Mouse (Mus musculus): ENCODE data around the gene Qdpr. TPM values are rescaled to one million over a fixed set of nuclear protein-coding genes. Genes with fewer than 3 reads are reported as not detected.

Qdpr gene
- polyA plus RNA-seq, 1 experiment from 2014 or later, result 104 TPM

DNA sequence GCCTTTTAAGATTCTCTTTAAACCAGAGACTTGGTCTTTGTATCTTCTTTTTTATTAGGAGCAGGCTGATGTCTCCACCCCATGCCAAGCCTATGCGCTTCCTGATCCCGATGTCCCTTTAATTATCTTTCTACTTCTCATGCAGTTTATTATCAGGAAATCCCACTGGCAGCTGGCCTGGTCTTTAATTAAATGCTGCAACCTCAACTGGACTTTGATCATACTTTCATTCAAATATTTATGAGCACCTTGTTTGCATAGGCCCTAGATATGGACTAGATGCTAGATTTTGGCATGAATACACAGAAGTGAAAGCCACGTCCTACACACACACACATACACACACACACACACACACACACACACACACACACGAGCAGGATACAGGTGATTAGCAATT is 41.7 kb upstream of the Qdpr start:
- no peak overlapping the region for H3K9ac ChIP-seq (replicated peaks; ENCODE audit: low read depth, low read length)
- 71% methylated on average over 4 of the region's 4 CpGs for WGBS
- no peak overlapping the region for H3K4me3 ChIP-seq (ENCODE audit: low read depth, low read length)
- no peaks in the 10 kb centered on the region for H3K9me3 ChIP-seq (ENCODE audit: control insufficient read depth, low read length)
- H3K4me1 ChIP-seq (ENCODE audit: control insufficient read depth, insufficient read depth, low read length), result 0 out of 2 replicates have a peak, but pooled peaks cover 8% of the 10 kb centered on the region
- H3K27me3 ChIP-seq (ENCODE audit: control insufficient read depth, insufficient read depth, low read length), result no peaks in the 10 kb centered on the region
- no peak overlapping the region for H3K4me2 ChIP-seq (ENCODE audit: low read depth, low read length)
- ATAC-seq (ENCODE audit: low read depth), result no peak
- no peak overlapping the region for H3K27ac ChIP-seq (ENCODE audit: low read depth, low read length)
- H3K36me3 ChIP-seq (ENCODE audit: control insufficient read depth, insufficient read depth, low read length), result no peaks in the 10 kb centered on the region

DNA sequence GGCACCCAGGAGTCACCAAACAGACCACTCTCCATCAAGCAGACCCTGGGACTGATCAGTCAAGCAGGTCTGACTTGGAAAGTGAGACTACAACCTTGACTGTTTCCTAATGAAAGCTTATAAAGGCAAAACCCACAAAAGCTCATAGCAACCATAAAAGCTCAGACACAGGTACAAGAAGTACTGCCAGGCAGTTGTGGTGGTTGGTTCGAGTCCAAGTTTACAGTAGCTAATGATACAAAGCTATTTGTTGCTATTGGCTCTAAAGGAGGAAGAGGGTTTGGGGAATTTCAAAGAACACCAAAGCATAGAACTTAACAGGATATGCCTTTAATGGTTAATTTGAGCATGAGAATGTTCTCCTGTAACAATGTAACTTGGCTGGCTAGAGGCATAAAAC is 33.6 kb upstream of the Qdpr start:
- Histone ChIP-seq H3K4me3 (ENCODE audit: low read depth, low read length) (no peak overlapping the region), H3K9ac (replicated peaks; ENCODE audit: low read depth, low read length) (no peak overlapping the region), H3K27ac (ENCODE audit: low read depth, low read length) (no peak overlapping the region), H3K27me3 (ENCODE audit: control insufficient read depth, insufficient read depth, low read length) (no peaks in the 10 kb centered on the region), H3K4me1 (ENCODE audit: control insufficient read depth, insufficient read depth, low read length) (no peaks in the 10 kb centered on the region), H3K4me2 (ENCODE audit: low read depth, low read length) (no peak overlapping the region), H3K36me3 (ENCODE audit: control insufficient read depth, insufficient read depth, low read length) (no peaks in the 10 kb centered on the region), H3K9me3 (ENCODE audit: control insufficient read depth, low read length) (no peaks in the 10 kb centered on the region)
- ATAC-seq (ENCODE audit: low read depth), result no peak
- 93% methylated on average over 1 of the region's 1 CpGs for WGBS

- Histone ChIP-seq H3K36me3 (ENCODE audit: control insufficient read depth, insufficient read depth, low read length) (no peaks in the 10 kb centered on the region), H3K4me3 (ENCODE audit: low read depth, low read length) (no peak overlapping the region), H3K9me3 (ENCODE audit: control insufficient read depth, low read length) (no peaks in the 10 kb centered on the region), H3K27ac (ENCODE audit: low read depth, low read length) (no peak overlapping the region), H3K4me2 (ENCODE audit: low read depth, low read length) (no peak overlapping the region), H3K9ac (replicated peaks; ENCODE audit: low read depth, low read length) (no peak overlapping the region), H3K4me1 (ENCODE audit: control insufficient read depth, insufficient read depth, low read length) (no peaks in the 10 kb centered on the region), H3K27me3 (ENCODE audit: control insufficient read depth, insufficient read depth, low read length) (no peaks in the 10 kb centered on the region)
- WGBS, result 92% methylated on average over 3 of the region's 3 CpGs
- no peak for ATAC-seq (ENCODE audit: low read depth)
Observed at GRCm38 (mm10) chr5:45482607-45483006, 32.6 kb upstream of the Qdpr start.

DNA sequence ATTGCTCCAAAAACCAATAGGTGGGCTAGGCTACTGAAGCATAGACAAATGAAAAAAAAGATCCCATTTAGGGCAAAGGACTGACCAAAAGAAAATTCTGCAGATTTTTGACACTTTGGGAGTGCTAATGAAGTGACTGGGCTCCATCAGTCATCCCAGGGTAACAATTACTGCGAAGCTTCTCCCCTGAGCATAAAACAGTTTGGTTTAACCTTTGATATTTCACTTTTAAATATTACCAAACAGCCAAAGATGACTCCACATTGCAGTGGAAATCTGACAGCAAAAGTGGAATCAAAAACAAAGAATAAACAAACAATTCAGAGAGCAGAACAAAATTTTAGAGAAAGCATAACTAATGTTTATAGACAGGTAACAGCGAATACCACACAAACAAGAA is 31.1 kb upstream of the Qdpr start:
- no peaks in the 10 kb centered on the region for H3K4me1 ChIP-seq (ENCODE audit: control insufficient read depth, insufficient read depth, low read length)
- H3K4me3 ChIP-seq (ENCODE audit: low read depth, low read length), result no peak overlapping the region
- H3K9ac ChIP-seq (replicated peaks; ENCODE audit: low read depth, low read length), result no peak overlapping the region
- H3K36me3 ChIP-seq (ENCODE audit: control insufficient read depth, insufficient read depth, low read length), result no peaks in the 10 kb centered on the region
- no peak overlapping the region for H3K27ac ChIP-seq (ENCODE audit: low read depth, low read length)
- WGBS, result 88% methylated on average over 2 of the region's 2 CpGs
- no peak overlapping the region for H3K4me2 ChIP-seq (ENCODE audit: low read depth, low read length)
- no peak for ATAC-seq (ENCODE audit: low read depth)
- no peaks in the 10 kb centered on the region for H3K9me3 ChIP-seq (ENCODE audit: control insufficient read depth, low read length)
- no peaks in the 10 kb centered on the region for H3K27me3 ChIP-seq (ENCODE audit: control insufficient read depth, insufficient read depth, low read length)

DNA sequence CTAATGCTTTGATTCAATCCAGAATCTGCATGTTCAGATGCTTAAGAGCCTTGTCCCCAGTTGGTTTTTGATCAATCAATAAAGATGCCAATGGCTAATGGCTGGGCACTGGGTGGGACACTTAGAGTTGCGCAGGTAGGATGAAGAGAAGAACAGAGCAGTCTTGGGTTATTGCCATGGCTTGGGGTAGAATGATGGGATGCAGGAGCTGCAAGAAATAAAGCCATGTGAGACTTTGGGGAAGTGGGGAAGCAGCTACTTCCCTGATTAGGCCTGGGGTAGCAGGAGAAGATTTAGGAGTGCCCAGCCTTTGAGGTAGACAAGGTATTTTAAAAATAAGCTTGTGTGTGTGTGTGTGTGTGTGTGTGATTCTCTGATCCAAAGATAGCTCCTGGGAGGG is 30.0 kb upstream of the Qdpr start:
- no peak overlapping the region for H3K27ac ChIP-seq (ENCODE audit: low read depth, low read length)
- 93% methylated on average over 1 of the region's 1 CpGs for WGBS

DNA sequence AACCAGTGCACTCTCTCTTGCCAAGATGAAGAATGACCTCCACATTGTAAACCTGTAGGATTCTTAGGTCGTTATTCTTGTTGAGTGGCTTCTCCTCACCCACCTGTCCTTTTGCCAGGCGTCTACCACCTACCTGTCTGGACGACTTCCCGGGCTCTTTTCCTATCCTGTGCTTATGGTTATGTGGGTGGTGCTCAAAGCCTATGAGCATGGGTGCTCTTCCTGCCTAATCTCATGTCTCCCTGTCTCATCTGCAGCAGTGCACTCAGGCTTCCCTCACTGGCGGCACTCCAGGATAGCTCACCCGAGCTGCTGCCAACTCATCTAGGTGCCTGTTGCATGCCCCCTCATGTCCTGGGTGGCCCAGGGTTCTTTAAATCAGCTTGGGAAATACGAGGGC is 27.6 kb upstream of the Qdpr start:
- H3K36me3 ChIP-seq (ENCODE audit: control insufficient read depth, insufficient read depth, low read length), result no peaks in the 10 kb centered on the region
- WGBS, result 83% methylated on average over 7 of the region's 7 CpGs
- H3K9ac ChIP-seq (replicated peaks; ENCODE audit: low read depth, low read length), result no peak overlapping the region
- no peak overlapping the region for H3K4me3 ChIP-seq (ENCODE audit: low read depth, low read length)
- no peak overlapping the region for H3K4me2 ChIP-seq (ENCODE audit: low read depth, low read length)
- H3K9me3 ChIP-seq (ENCODE audit: control insufficient read depth, low read length), result no peaks in the 10 kb centered on the region
- no peak for ATAC-seq (ENCODE audit: low read depth)
- H3K27me3 ChIP-seq (ENCODE audit: control insufficient read depth, insufficient read depth, low read length), result no peaks in the 10 kb centered on the region
- no peaks in the 10 kb centered on the region for H3K4me1 ChIP-seq (ENCODE audit: control insufficient read depth, insufficient read depth, low read length)
- no peak overlapping the region for H3K27ac ChIP-seq (ENCODE audit: low read depth, low read length)

More for the DNA sequence above, 30.0 kb upstream of the Qdpr start:
- H3K4me2 ChIP-seq (ENCODE audit: low read depth, low read length), result no peak overlapping the region
- H3K9me3 ChIP-seq (ENCODE audit: control insufficient read depth, low read length), result no peaks in the 10 kb centered on the region
- no peaks in the 10 kb centered on the region for H3K36me3 ChIP-seq (ENCODE audit: control insufficient read depth, insufficient read depth, low read length)
- H3K27me3 ChIP-seq (ENCODE audit: control insufficient read depth, insufficient read depth, low read length), result no peaks in the 10 kb centered on the region
- no peak overlapping the region for H3K9ac ChIP-seq (replicated peaks; ENCODE audit: low read depth, low read length)
- H3K4me3 ChIP-seq (ENCODE audit: low read depth, low read length), result no peak overlapping the region
- H3K4me1 ChIP-seq (ENCODE audit: control insufficient read depth, insufficient read depth, low read length), result no peaks in the 10 kb centered on the region
- ATAC-seq (ENCODE audit: low read depth), result no peak

DNA sequence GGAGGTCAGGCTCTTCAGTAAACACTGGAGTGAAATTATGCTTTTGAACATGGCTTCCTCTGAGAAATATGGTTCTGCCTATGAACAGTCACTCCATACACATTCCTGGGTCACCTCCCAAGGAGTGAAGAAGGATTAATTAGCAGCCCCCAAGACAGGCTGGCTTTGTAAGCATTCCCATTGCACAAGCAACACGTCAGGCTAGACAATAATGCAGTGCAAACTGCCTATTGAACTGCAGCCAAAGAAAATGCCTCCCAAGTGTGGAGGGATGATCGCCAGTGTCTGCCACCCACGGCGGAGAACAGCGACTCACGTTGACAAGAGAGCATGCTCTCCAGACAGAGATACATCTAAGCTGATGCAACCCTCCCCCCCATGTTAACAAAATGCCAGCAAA is 26.3 kb upstream of the Qdpr start:
- 25% methylated on average over 6 of the region's 6 CpGs for WGBS
- Histone ChIP-seq H3K36me3 (ENCODE audit: control insufficient read depth, insufficient read depth, low read length) (no peaks in the 10 kb centered on the region), H3K9me3 (ENCODE audit: control insufficient read depth, low read length) (no peaks in the 10 kb centered on the region), H3K27ac (ENCODE audit: low read depth, low read length) (no peak overlapping the region), H3K4me2 (ENCODE audit: low read depth, low read length) (no peak overlapping the region), H3K4me3 (ENCODE audit: low read depth, low read length) (no peak overlapping the region), H3K27me3 (ENCODE audit: control insufficient read depth, insufficient read depth, low read length) (no peaks in the 10 kb centered on the region), H3K9ac (replicated peaks; ENCODE audit: low read depth, low read length) (no peak overlapping the region), H3K4me1 (ENCODE audit: control insufficient read depth, insufficient read depth, low read length) (no peaks in the 10 kb centered on the region)
- ATAC-seq (ENCODE audit: low read depth), result peak; percentile 44; the same call in 1 of the 2 replicates

GRCm38 (mm10) chr5:45475771-45476170 is 25.7 kb upstream of the Qdpr start:
- Histone ChIP-seq H3K27me3 (ENCODE audit: control insufficient read depth, insufficient read depth, low read length) (no peaks in the 10 kb centered on the region), H3K36me3 (ENCODE audit: control insufficient read depth, insufficient read depth, low read length) (no peaks in the 10 kb centered on the region), H3K4me2 (ENCODE audit: low read depth, low read length) (no peak overlapping the region), H3K4me3 (ENCODE audit: low read depth, low read length) (no peak overlapping the region), H3K4me1 (ENCODE audit: control insufficient read depth, insufficient read depth, low read length) (no peaks in the 10 kb centered on the region), H3K27ac (ENCODE audit: low read depth, low read length) (no peak overlapping the region), H3K9me3 (ENCODE audit: control insufficient read depth, low read length) (no peaks in the 10 kb centered on the region), H3K9ac (replicated peaks; ENCODE audit: low read depth, low read length) (no peak overlapping the region)
- no peak for ATAC-seq (ENCODE audit: low read depth)
- 87% methylated on average over 5 of the region's 5 CpGs for whole genome bisulfite sequencing

GRCm38 (mm10) chr5:45474758-45475157 is 24.7 kb upstream of the Qdpr start:
- WGBS, result 70% methylated on average over 3 of the region's 4 CpGs
- Histone ChIP-seq H3K27me3 (ENCODE audit: control insufficient read depth, insufficient read depth, low read length) (no peaks in the 10 kb centered on the region), H3K9me3 (ENCODE audit: control insufficient read depth, low read length) (no peaks in the 10 kb centered on the region), H3K36me3 (ENCODE audit: control insufficient read depth, insufficient read depth, low read length) (no peaks in the 10 kb centered on the region), H3K4me3 (ENCODE audit: low read depth, low read length) (no peak overlapping the region), H3K4me2 (ENCODE audit: low read depth, low read length) (no peak overlapping the region), H3K27ac (ENCODE audit: low read depth, low read length) (no peak overlapping the region), H3K9ac (replicated peaks; ENCODE audit: low read depth, low read length) (no peak overlapping the region), H3K4me1 (ENCODE audit: control insufficient read depth, insufficient read depth, low read length) (no peaks in the 10 kb centered on the region)
- ATAC-seq (ENCODE audit: low read depth), result no peak

DNA sequence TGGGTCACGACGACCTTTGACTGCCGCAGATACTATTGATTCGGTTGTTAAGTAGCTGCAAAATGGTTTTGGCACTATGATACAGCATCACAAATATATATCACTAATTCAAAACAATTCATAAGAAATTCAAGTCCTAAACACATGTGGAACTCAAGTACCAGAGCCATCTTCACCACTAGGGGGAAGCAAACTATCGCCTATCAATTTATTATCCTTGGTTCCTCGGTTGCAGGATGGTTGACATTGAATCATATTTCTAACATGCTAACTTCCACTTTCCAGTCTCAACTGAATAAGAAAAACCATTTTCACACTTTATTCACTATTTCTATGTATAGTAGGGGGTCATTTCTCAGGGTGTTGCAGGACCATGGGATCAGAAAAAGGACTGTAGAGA is 24.2 kb upstream of the Qdpr start:
- H3K4me3 ChIP-seq (ENCODE audit: low read depth, low read length), result no peak overlapping the region
- WGBS, result 29% methylated on average over 6 of the region's 6 CpGs
- no peak overlapping the region for H3K9ac ChIP-seq (replicated peaks; ENCODE audit: low read depth, low read length)
- H3K9me3 ChIP-seq (ENCODE audit: control insufficient read depth, low read length), result no peaks in the 10 kb centered on the region
- ATAC-seq (ENCODE audit: low read depth), result peak; percentile 62; the same call in 1 of the 2 replicates
- H3K36me3 ChIP-seq (ENCODE audit: control insufficient read depth, insufficient read depth, low read length), result no peaks in the 10 kb centered on the region
- H3K4me1 ChIP-seq (ENCODE audit: control insufficient read depth, insufficient read depth, low read length), result no peaks in the 10 kb centered on the region
- no peak overlapping the region for H3K4me2 ChIP-seq (ENCODE audit: low read depth, low read length)
- no peaks in the 10 kb centered on the region for H3K27me3 ChIP-seq (ENCODE audit: control insufficient read depth, insufficient read depth, low read length)
- H3K27ac ChIP-seq (ENCODE audit: low read depth, low read length), result no peak overlapping the region

All from neural tube, embryonic 14.5 days (tissue).